Mouse (Mus musculus) hindbrain, embryonic 13.5 days (tissue): Measurements from ENCODE around the gene Hnrnph1. TPM values are rescaled to one million over a fixed set of nuclear protein-coding genes. Genes with fewer than 3 reads are reported as not detected.
A peak's percentile ranks its signal among the peaks of the same experiment; 100 is the strongest.

Source experiments
- ATAC-seq: fragments of 200-750 bp; cut with Nextera tagmentation; 2 replicates; pipeline ENCODE4 v1.8.0; 2017; ENCODE audit warnings: moderate TSS enrichment; ENCODE audit not compliant: low FRiP score
- H3K27ac ChIP-seq: fragments of 300-500 bp; sonication (generic); 2 replicates; pipeline ENCODE4 v1.5.1; 2015; ENCODE audit warnings: inconsistent platforms, mild to moderate bottlenecking, moderate library complexity
- H3K27me3 ChIP-seq: fragments of 300-500 bp; sonication (generic); 2 replicates; pipeline ENCODE4 v1.6.1; 2015; ENCODE audit warnings: mild to moderate bottlenecking, inconsistent platforms
- H3K36me3 ChIP-seq: fragments of 300-500 bp; sonication (generic); 2 replicates; pipeline ENCODE4 v1.6.1; 2015; ENCODE audit warnings: mild to moderate bottlenecking, inconsistent platforms
- H3K4me1 ChIP-seq: fragments of 300-500 bp; sonication (generic); replicated peaks from 2 replicates; pipeline ENCODE4 v1.6.1; 2015; ENCODE audit warnings: inconsistent platforms
- H3K4me2 ChIP-seq: fragments of 300-500 bp; sonication (generic); 2 replicates; pipeline ENCODE4 v1.6.1; 2015; ENCODE audit warnings: inconsistent platforms, mild to moderate bottlenecking, moderate library complexity
- H3K4me3 ChIP-seq: fragments of 300-500 bp; sonication (generic); 2 replicates; pipeline ENCODE4 v1.5.1; 2015; ENCODE audit warnings: mild to moderate bottlenecking, inconsistent platforms
- H3K9ac ChIP-seq: fragments of 300-500 bp; sonication (generic); 2 replicates; pipeline ENCODE4 v1.6.1; 2015; ENCODE audit warnings: mild to moderate bottlenecking, inconsistent platforms
- H3K9me3 ChIP-seq: fragments of 300-500 bp; sonication (generic); 2 replicates; pipeline ENCODE4 v1.6.1; 2016; ENCODE audit warnings: inconsistent platforms
- WGBS: fragments of 180-500 bp; shearing (Covaris S2); methylation state at CpG from one replicate; pipeline ENCODE4 v1.1.7; 2015; 5-methylcytosine and 5-hydroxymethylcytosine counted together
- polyA plus RNA-seq: library from polyadenylated mRNA; unstranded; fragments of >200 nt; fragmentation: Nextera tagmentation; extraction: Ambion mirVana; gene quantifications from 2 replicates; pipeline ENCODE4 v1.2.1, GENCODE M21; 2015

The Hnrnph1 gene
- polyA plus RNA-seq, 1 experiment from 2014 or later, result 534 TPM

DNA sequence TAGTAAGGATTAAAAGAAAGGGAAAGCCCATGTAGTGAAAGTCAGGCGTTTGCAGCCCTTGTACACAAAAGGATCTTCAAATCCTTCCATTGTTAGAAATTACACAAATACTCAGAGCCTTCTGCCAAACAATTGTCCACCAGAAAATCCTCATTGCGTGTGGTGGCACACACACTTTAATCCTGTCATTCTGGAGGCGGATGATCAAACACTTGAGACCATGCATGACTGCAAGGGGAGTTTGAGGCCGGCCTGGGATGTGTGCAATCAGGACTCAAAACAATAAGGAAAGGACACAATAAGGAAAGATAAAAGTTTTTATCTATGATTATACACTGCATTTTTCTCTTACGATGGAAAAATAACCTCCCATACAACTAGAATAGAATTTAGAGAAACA is 1.4 kb upstream of the Hnrnph1 start:
- Histone ChIP-seq H3K27ac (no peak overlapping the region), H3K27me3 (no peaks in the 10 kb centered on the region), H3K4me2 (no peak overlapping the region), H3K4me3 (no peak overlapping the region), H3K36me3 (peaks cover 9% of the 10 kb centered on the region), H3K4me1 (peaks cover 35% of the 10 kb centered on the region), H3K9ac (no peak overlapping the region), H3K9me3 (no peaks in the 10 kb centered on the region)
- ATAC-seq, result no peak
- 81% methylated on average over 5 of the region's 5 CpGs for WGBS

- Histone ChIP-seq H3K36me3 (peaks cover 10% of the 10 kb centered on the region), H3K4me3 (peak overlapping the region; percentile 97), H3K27ac (peak overlapping the region; percentile 99), H3K9me3 (no peaks in the 10 kb centered on the region), H3K4me2 (peak overlapping the region; percentile 83), H3K9ac (peak overlapping the region; percentile 88), H3K27me3 (no peaks in the 10 kb centered on the region), H3K4me1 (peaks cover 29% of the 10 kb centered on the region)
- WGBS, result 28% methylated on average over 10 of the region's 10 CpGs
- ATAC-seq, result no peak
Measured at GRCm38 (mm10) chr11:50376156-50376790, 517 bp upstream of the Hnrnph1 start.

DNA sequence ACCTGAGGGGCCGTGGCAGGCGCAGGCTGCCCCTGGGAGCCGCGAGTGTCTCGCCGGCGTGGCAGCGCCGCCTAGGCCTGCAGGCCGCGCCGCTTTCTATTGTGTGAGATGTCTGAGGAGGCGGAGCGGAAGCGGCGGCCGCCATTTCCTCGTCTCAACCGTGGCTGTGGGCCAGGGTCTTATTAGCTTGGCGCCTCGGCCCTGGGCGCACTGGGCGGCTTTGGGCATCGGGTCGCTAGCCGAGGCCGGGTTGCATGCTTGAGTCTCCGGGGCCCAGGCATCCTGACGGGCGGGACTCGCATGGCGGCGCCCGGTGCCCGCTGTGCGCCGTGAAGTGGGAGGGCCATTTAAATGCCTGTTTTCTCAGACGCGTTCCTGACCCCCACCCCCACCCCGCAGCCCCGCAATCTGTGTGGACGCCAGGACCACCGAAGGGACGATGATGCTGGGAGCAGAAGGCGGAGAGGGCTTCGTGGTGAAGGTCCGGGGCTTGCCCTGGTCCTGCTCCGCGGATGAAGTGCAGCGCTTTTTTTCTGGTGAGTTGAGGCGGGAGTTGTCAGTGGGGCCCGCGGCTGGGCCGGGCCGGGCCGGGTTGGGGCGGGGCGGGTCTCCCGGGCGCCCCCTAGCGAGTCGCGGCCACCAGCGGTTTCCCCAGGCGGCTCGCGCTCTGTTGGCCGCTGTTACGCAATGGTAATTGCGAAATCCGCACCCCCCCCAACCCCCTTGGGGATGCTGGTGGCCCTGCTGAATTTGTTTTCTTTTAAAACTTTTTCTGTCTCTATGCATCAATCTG is 1.3 kb downstream of the Hnrnph1 start:
- Histone ChIP-seq H3K36me3 (peaks cover 22% of the 10 kb centered on the region), H3K27me3 (no peaks in the 10 kb centered on the region), H3K4me2 (peak overlapping the region; percentile 81), H3K4me3 (peak overlapping the region; percentile 97), H3K27ac (peak overlapping the region; percentile 100), H3K4me1 (peaks cover 26% of the 10 kb centered on the region), H3K9ac (peak overlapping the region; percentile 99), H3K9me3 (no peaks in the 10 kb centered on the region)
- under 1% methylated on average over 61 of the region's 71 CpGs for WGBS
- ATAC-seq, result peak; percentile 83

DNA sequence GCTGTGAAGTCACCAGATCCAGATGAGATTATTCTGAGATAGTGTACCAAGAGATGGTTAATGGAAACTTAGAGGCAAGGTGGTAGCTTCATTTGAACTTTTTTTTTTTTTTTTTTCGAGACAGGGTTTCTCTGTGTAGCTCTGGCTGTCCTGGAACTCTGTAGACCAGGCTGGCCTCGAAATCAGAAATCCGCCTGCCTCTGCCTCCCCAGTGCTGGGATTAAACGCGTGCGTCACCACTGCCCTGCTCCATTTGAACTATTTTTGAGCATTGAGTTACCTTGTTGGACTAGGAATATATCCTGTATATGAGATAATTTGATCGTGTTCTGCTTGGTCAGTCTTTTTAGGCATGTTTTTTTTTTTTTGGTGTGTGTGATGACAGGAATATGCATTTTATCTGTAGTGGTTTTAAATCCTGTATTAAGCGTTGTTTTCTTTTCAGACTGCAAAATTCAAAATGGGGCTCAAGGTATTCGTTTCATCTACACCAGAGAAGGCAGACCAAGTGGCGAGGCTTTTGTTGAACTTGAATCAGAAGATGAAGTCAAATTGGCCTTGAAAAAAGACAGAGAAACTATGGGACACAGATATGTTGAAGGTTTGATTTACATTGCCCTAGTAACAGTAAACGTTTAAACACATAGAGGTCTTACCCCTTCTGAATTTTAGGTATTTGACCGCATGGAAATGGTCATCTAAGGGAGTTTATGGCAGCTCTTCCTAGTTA is 2.4 kb downstream of the Hnrnph1 start:
- Histone ChIP-seq H3K9me3 (no peaks in the 10 kb centered on the region), H3K4me3 (peak overlapping the region; percentile 97), H3K9ac (peak overlapping the region; percentile 99), H3K4me2 (peak overlapping the region; percentile 81), H3K27me3 (no peaks in the 10 kb centered on the region), H3K27ac (no peak overlapping the region), H3K4me1 (peaks cover 26% of the 10 kb centered on the region), H3K36me3 (peaks cover 27% of the 10 kb centered on the region)
- 67% methylated on average over 12 of the region's 12 CpGs for WGBS
- ATAC-seq, result no peak

- H3K4me3 ChIP-seq, result peak overlapping the region; percentile 34
- WGBS, result 27% methylated on average over 4 of the region's 4 CpGs
- H3K9ac ChIP-seq, result no peak overlapping the region
- ATAC-seq, result no peak
- H3K4me2 ChIP-seq, result peak overlapping the region; percentile 57
- peaks cover 40% of the 10 kb centered on the region for H3K36me3 ChIP-seq
- no peaks in the 10 kb centered on the region for H3K27me3 ChIP-seq
- peaks cover 23% of the 10 kb centered on the region for H3K4me1 ChIP-seq
- H3K9me3 ChIP-seq, result no peaks in the 10 kb centered on the region
- H3K27ac ChIP-seq, result no peak overlapping the region
Measured at GRCm38 (mm10) chr11:50381311-50381710, 4.5 kb downstream of the Hnrnph1 start.

GRCm38 (mm10) chr11:50387167-50387679 is 10.4 kb downstream of the Hnrnph1 start:
- H3K36me3 ChIP-seq, result peaks cover 81% of the 10 kb centered on the region

GRCm38 (mm10) chr11:50387697-50388096 is 10.9 kb downstream of the Hnrnph1 start:
- 0 out of 2 replicates have a peak, but pooled peaks have one; percentile 5 for ATAC-seq
- Histone ChIP-seq H3K27me3 (no peaks in the 10 kb centered on the region), H3K4me1 (no peaks in the 10 kb centered on the region), H3K9ac (no peak overlapping the region), H3K27ac (no peak overlapping the region), H3K4me2 (no peak overlapping the region), H3K9me3 (no peaks in the 10 kb centered on the region), H3K36me3 (peaks cover 82% of the 10 kb centered on the region), H3K4me3 (no peak overlapping the region)
- 97% methylated on average over 4 of the region's 4 CpGs for WGBS

More at GRCm38 (mm10) chr11:50387167-50387679, 10.4 kb downstream of the Hnrnph1 start:
- Histone ChIP-seq H3K4me2 (no peak overlapping the region), H3K4me1 (no peaks in the 10 kb centered on the region; the same call in 1 of the 2 replicates), H3K4me3 (no peak overlapping the region), H3K9me3 (no peaks in the 10 kb centered on the region), H3K9ac (no peak overlapping the region), H3K27me3 (no peaks in the 10 kb centered on the region), H3K27ac (no peak overlapping the region)
- ATAC-seq, result no peak
- 80% methylated on average over 3 of the region's 3 CpGs for WGBS

DNA sequence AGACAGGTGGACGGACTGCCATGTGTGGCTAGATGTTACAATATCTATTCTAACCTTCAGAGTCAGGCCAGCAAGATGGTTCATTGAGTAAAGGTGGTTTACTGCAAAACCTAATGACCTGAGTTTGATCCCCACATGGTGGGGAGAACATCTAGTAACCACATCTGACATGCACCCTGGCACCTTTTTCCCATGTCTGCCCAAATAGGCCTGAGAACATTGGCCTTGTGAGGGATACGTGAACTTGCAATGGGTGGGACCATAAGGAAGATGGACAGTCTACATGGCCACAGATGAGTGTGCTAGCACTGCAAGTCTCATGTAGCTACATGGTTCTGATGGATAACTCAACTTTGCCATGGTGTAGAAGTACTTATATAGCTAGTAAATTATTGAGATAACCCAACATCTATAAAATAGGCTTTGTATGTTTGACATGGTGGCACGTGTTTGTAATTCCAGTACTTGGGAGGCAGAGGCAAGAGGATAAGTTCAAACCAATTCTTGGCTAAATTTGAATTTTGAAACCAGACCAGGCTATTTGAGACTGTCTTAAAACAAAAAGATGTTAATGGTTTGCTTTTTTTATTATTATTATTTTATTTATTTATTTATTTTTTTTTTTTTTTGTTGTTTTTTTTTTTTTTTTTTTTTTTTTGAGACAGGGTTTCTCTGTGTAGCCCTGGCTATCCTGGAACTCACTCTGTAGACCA is 11.6 kb downstream of the Hnrnph1 start:
- H3K9me3 ChIP-seq, result no peaks in the 10 kb centered on the region
- H3K9ac ChIP-seq, result no peak overlapping the region
- H3K27ac ChIP-seq, result no peak overlapping the region
- no peaks in the 10 kb centered on the region for H3K27me3 ChIP-seq
- no peak overlapping the region for H3K4me2 ChIP-seq
- no peak overlapping the region for H3K4me3 ChIP-seq
- H3K36me3 ChIP-seq, result peaks cover 82% of the 10 kb centered on the region
- ATAC-seq, result 0 out of 2 replicates have a peak, but pooled peaks have one; percentile 16
- no peaks in the 10 kb centered on the region for H3K4me1 ChIP-seq
- 94% methylated on average over 3 of the region's 3 CpGs for WGBS

DNA sequence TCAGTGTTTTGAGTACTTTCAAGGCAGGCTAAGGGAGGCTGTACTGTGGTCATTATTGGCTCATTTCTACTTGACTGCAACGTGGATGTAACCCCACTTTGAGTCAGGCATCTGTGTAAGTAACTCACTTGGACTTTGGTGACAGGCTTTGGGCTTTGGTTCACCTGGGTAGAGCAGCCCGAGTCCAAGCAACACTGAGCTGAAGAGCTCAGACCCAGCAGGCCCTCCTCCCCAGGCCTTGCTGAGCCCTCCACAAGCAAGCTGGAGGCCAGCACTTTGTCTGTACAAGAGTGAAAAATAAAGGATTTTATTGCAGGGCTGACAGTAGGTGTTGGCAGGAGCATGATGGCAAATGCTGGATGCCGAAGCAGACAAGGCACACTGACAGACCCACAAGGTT is 12.2 kb downstream of the Hnrnph1 start:
- WGBS, result 79% methylated on average over 3 of the region's 3 CpGs
- Histone ChIP-seq H3K4me2 (no peak overlapping the region), H3K36me3 (peaks cover 86% of the 10 kb centered on the region), H3K9me3 (no peaks in the 10 kb centered on the region), H3K27me3 (no peaks in the 10 kb centered on the region), H3K4me3 (no peak overlapping the region), H3K9ac (no peak overlapping the region), H3K27ac (0 out of 2 replicates have a peak overlapping the region, but pooled peaks have one; percentile 18), H3K4me1 (no peaks in the 10 kb centered on the region)
- ATAC-seq, result no peak

- Histone ChIP-seq H3K9ac (no peak overlapping the region), H3K4me2 (no peak overlapping the region), H3K27me3 (no peaks in the 10 kb centered on the region), H3K4me3 (no peak overlapping the region), H3K4me1 (no peaks in the 10 kb centered on the region), H3K9me3 (no peaks in the 10 kb centered on the region), H3K36me3 (peaks cover 89% of the 10 kb centered on the region), H3K27ac (no peak overlapping the region)
- ATAC-seq, result no peak
- WGBS, result 76% methylated on average over 5 of the region's 5 CpGs
Measured at GRCm38 (mm10) chr11:50389616-50390015, 12.8 kb downstream of the Hnrnph1 start.

DNA sequence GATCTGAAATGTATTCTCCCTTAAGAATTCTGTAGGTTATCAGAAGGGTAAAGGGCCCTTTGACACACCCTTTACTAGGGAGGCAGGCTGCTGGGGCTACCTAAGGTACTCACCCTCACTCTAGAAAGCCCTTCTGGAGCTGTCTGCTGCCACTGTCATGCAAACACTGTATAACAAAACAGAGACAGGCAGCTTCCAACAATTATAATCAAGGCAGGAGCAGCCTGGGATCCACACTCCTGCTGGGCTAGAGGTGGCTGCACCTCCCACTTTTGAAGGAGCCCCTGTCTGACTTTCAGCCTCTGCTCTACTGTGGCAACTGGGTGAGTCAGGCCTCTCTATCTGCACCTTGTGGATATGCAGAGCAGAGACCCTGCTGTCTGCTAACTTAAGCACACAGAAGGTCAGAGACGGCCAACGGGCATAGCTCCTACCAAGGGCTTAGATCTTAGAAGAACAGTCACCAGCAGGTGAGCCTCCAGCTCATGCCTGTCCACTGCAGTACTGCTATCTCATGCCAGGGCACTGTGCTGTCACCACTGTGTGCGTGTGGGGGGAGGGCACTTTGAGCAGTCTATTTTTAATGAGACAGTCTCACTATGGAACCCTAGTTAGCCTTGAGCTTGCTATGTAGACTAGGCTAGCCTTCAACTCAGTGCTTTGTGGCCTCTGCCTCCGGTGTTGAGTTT is 14.6 kb downstream of the Hnrnph1 start:
- peaks cover 90% of the 10 kb centered on the region for H3K36me3 ChIP-seq
- 90% methylated on average over 4 of the region's 4 CpGs for WGBS
- H3K27me3 ChIP-seq, result no peaks in the 10 kb centered on the region
- H3K9ac ChIP-seq, result no peak overlapping the region
- no peak overlapping the region for H3K27ac ChIP-seq
- no peaks in the 10 kb centered on the region for H3K9me3 ChIP-seq
- H3K4me3 ChIP-seq, result no peak overlapping the region
- ATAC-seq, result no peak
- H3K4me2 ChIP-seq, result no peak overlapping the region
- H3K4me1 ChIP-seq, result no peaks in the 10 kb centered on the region
